Mouse (Mus musculus) adrenal gland, adult 8-10 months (tissue): ENCODE measurements around the gene Zfp606. TPM values are rescaled to one million over a fixed set of nuclear protein-coding genes. Genes with fewer than 3 reads are reported as not detected.
A peak's percentile ranks its signal among the peaks of the same experiment; 100 is the strongest.

Experiments used
- DNase-seq: peaks from one replicate; pipeline ENCODE4 v3.0.0; 2022
- total RNA-seq, 4 experiments: library from RNA; stranded (reverse); gene quantifications; 2 replicates each; pipeline ENCODE4 v1.2.4; 2022

The Zfp606 gene
- total RNA-seq: 10 to 100 TPM in 3 of 4 experiments, 1 to 10 TPM in 1; 8.7 to 14.9 (median 12.4) TPM

DNA sequence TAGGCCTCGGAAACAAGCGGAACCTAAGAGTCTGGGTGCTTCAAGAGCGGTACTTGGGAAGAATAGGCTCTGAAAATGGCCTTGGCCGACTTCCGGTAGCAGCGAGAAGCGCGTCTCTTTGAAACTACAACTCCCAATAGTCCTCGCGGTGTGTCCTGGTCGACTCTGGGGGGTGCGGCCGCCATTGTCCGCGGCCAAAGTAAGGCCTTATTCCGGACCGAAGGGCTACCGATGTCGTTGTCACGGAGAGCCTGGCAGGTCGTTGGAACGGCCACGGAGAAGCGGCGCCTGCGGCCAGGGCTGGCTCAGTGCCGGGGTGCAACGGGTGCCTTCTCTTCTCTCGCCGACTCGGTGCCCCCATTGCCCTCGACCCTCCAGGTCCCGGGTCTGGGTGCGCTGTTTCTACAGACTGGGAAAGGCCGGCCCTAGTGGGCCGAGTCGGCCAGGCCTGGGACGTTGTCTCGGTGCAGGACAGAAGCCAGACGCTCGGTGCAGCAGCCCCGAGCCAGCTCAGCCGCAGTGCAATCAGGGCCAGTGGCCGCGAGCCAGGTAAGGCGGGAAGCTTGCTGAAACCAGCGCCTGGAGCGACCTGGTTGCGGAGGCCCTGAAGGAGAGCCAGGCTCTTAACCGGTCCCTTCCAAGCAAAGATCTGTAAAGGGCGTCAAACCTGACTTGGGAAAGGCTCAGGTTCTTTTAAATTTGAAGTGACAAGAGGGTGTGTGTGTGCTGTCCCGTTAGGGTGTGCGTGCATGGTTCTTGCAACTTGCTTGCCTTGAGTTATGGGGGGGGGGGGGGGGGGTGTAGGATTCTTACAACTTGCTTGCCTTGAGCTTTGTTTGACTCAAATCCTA, at the start of gene Zfp606:
TSS of gene Zfp606 (plus strand) at position 136 of the 851 bp plus-strand sequence.
- peak; percentile 87 for DNase-seq

DNA sequence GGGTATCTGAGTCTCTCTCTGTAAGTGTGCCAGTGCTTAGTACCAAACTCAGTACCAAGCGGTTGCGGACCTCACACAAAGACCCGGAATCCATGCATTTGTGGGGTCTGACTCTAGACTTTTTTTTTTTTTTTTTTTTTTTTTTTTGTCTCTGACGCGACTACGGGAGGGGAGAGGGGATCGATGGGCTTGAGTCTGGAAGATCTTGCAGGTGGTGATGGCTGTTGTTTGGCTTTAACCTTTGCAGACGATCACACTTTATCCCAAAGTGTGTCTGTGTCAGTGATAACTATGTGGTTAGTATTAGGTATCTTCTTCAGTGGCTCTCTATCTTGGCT, 885 bp downstream of the Zfp606 start:
- DNase-seq: no peak

DNA sequence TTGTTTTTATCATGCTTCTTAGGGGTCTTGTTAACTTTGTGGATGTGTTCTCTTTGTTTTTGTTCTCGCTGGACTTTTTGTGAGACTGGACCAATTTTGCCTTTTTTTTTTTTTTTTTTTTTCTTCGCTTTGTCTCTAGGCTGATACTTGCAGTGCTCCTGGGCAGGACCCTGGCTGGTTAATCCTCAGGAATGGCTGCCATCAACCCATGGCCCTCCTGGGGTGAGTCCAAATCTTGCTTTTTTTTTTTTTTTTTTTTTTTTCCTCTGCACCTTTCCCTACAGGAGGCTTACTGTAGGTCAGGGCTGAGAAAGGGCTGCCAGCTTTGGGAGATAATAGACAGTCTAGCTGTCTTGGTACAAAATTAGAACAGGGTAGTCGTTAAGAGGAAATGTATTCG, 1.4 kb downstream of the Zfp606 start:
- DNase-seq: no peak

DNA sequence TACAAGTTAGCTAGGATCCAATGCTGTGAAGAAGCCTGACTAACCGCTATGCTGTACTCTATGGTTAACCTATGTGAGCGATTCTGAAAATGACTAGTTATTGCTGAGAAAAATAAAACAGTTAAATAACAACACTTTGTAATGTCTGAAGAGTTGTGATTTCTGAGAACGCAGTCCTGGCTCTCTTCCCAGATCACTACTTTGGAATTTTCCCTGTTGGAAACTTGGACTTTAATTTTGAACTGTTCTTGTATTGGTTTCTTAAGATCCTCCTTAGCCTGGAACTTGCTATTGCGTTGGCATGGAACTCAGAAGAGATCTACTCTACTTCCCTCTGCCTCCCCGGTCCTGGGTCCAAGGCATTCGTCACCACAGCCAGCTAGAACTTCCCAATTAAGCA, 5.7 kb downstream of the Zfp606 start:
- DNase-seq: no peak

DNA sequence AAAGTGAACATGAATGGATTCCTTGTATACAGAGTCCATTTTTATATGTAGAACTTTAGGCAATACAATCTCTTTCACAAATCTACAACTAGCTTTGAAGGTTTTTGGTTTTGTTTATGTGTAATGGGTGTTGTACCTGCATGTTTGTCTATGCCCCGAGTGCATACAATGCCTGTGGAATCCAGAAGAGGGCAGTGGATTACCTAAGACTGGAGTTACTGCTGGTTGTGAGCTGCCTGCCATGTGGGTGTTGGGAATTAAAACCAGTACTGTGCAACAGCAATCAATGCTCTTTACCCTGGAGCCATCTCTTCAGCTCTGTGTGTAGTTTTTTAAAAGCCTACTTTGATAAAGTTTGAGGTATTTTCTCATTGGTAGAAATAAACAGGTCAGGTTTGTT, 7.9 kb downstream of the Zfp606 start:
- DNase-seq: no peak

DNA sequence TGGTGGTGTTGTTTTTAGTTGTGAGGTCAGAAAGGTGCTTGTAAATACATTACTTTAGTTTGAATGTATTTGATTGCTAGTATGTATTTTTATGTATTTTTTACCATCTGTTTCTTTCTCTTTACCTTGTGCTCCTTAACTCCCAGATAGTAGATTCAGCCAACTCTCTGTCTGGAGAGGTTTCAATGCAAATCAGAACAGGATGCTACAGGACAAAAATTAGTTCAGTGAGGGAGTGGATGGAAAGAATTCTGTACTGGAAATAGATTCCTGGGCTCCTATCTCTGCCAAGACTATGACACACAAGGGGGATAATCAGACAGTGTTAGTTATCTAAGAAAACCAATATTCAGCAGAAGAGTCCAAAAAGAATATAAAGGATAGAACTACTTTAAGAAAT, 8.6 kb downstream of the Zfp606 start:
- no peak for DNase-seq

DNA sequence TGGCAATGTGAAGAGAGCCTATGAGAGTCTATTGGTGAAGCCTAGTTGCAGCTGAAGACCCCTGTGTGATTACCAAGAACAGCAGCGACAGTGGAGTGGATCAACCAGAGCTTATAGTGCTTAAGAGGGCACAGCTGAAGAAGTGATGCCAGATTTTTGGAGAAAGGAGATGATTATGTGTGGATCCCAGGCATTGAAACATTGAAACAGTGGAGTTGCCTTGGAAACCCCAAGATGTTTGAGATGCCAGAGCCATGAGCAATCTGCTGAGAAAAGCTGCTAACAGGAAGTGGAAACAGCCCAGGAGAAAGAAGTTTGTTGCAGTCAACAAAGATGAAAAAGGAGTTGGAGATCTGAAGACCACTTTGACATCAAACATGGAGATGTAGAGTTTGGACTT, 32.8 kb downstream of the Zfp606 start:
- no peak for DNase-seq

DNA sequence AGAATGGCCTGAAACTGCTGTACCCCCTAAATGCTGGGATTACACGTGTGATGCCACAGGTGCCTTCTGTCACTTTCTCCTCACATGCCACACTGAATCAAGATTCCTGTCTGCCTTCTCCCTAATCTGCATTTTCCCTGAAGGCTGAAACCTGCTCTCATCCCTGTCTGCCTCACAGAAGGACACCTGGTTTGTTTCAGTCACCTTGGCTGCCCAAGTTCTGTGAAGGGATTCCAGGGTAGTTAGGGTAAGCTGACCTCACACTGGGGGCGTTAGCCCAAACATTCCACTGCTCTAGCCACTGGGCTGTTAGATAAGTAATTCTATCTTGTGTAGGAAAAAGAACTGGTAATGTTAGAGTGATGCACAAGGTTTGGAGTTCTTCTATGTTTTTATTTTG, 34.1 kb downstream of the Zfp606 start, which contains the start of gene 2900092C05Rik:
TSS of gene 2900092C05Rik (plus strand) at position 301 of the 400 bp plus-strand sequence.
- DNase-seq: no peak

Other genes starting within 250 kb of the Zfp606 start
- gene Vmn1r81, start 210.0 kb upstream of the Zfp606 start, total RNA-seq: not detected
- not detected for gene Vmn1r82, start 177.9 kb upstream of the Zfp606 start, total RNA-seq
- not detected for gene Vmn1r83, start 148.8 kb upstream of the Zfp606 start, total RNA-seq
- not detected for gene Vmn1r84, start 109.0 kb upstream of the Zfp606 start, total RNA-seq
- gene Zfp551, start 55.5 kb upstream of the Zfp606 start, total RNA-seq: 1 to 10 TPM; 3.9 to 8.5 (median 7.0) TPM
- not detected for gene 2900092C05Rik, start 34.2 kb downstream of the Zfp606 start, total RNA-seq
- under 1 TPM; 0.03 to 0.09 (median 0.08) TPM for gene Vmn2r53, start 130.5 kb downstream of the Zfp606 start, total RNA-seq
- gene Vmn2r54, start 162.0 kb downstream of the Zfp606 start, total RNA-seq: under 1 TPM in 1 of 4 experiments, not detected in 3; 0.12 TPM
- under 1 TPM in 1 of 4 experiments, not detected in 3; 0.34 TPM for gene Vmn2r55, start 206.7 kb downstream of the Zfp606 start, total RNA-seq